Mouse (Mus musculus) c-Kit-positive CD71-positive TER-119-negative erythroid progenitor cells, embryonic 14.5 days (primary cell): ENCODE data around the gene Nckap5.

Experiments
- DNase-seq: peaks from one replicate; pipeline ENCODE4 v3.0.0-alpha.2; 2013; ENCODE audit warnings: low read depth

Nckap5 gene

DNA sequence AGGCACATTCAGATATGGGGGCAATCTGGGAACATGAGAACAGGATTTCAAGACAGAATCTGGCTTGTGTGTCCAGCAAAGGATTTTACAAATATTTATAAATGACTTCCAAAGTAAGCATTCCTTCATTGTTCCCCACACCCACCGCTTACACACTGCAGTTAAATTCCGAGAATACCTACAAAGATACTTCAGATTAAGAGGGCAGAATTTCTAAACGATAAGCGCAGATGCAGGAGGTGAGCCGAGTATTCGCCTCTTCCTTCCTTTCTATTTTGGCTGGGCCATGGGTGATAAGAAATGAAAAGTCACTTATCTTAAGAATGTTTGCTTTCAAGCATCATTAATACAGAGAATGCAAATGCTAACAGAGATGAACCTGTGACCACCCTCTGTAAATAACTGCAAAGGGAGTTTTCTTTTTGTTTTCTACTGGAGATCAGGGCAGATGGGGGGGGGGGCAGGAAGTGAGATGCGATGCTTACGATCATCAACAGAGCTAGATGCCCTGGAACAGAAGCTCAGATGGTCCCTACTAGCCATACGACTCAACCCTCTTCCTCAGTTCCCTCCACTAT is 213.0 kb downstream of the Nckap5 start:
- peak; percentile 58 for DNase-seq

DNA sequence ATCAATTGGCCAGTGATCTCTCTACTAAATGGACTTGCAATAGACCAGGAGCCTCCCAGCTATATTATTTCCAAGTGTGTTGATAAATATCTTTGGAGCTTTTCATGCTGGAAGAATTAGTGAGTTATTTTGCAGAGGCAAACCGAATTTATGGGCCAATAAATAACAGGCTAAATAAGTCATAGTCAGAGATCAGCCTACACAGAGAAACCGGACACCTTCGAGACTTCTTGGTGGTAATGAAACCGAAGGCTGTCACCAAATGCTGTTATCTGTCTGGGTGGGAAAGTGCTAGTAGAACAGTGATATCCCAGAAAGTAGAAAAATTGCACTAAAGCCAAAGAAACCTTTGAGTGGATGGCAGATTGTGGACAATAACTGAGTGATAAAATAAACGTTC is 213.6 kb downstream of the Nckap5 start:
- DNase-seq: no peak

GRCm38 (mm10) chr1:126612916-126613315 is 217.7 kb downstream of the Nckap5 start:
- no peak for DNase-seq

DNA sequence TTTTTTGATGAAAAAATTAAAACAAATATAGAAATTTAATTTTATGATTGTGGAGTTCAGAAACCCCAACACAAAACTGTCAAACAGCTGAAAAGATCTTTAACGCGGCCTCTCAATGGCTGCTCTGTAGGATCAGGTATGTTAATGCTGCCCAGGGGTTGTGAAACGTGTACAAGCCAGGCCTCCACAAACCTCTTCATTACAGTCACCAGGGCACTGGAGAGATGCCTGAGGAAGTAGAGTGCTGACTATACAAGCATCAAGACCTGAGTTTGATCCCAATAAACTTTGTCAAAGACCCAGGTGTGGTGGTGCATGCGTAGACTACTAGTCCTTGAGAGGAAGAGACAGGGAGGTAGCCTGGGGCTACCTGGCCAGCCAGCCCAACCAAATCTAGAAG is 222.0 kb downstream of the Nckap5 start:
- no peak for DNase-seq

GRCm38 (mm10) chr1:126606189-126607080 is 224.2 kb downstream of the Nckap5 start:
- no peak for DNase-seq

DNA sequence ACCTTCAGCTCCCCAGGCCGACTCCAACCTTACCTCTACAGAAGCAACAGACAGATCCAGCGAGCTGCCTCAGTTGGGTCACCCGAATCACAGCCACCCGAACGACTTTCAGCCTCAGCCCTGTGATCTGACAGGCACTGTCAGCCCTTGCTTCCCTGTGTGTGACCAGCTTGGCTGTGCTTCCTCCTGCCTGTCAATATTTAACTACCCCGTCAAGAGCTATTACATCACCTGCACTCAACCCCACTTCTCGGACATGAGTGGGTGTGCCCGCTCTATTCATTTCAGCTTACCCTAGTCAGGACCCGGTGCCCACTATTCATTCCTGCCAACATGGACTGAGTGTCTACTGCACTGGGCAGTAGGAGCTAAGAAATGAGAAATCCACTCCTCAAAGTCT is 226.0 kb downstream of the Nckap5 start:
- no peak for DNase-seq

DNA sequence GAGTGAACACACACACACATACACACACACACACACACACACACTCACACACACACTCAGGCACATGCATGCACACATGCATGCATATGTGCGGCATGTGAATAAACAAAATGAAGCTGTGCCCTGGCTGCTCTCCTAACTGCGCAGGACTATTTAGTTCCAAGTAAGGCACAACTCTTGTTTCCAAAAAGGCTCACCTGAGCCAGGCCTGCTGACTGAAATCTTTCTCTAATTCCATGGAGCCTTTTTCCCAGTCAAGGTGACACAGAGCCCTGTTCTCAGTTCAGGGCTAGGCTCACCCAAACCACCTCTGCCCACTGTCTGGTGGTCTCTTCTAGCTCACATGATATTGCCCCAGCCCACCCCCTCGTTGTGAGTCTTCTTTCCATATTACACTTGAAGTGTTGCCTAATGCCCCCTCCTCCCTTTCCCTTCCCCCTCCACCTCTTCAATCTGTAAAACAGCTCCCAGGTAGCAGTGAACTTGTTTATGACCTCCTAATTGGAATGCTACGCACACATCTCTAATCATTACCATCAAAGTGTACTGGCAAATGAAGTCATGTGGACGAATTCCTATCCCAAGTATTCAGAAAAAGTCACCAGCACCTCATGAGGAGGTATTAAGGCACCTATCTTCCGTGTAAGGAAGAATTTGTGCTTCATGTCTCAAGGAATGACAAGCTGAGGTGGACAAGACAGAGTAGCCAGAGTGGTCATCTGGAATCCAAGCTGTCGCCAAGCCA is 226.7 kb downstream of the Nckap5 start:
- DNase-seq: no peak

GRCm38 (mm10) chr1:126600596-126600995 is 230.0 kb downstream of the Nckap5 start:
- no peak for DNase-seq

GRCm38 (mm10) chr1:126597376-126597775 is 233.2 kb downstream of the Nckap5 start:
- DNase-seq: no peak

- DNase-seq: no peak
Measured at GRCm38 (mm10) chr1:126594796-126595195, 235.8 kb downstream of the Nckap5 start.

DNA sequence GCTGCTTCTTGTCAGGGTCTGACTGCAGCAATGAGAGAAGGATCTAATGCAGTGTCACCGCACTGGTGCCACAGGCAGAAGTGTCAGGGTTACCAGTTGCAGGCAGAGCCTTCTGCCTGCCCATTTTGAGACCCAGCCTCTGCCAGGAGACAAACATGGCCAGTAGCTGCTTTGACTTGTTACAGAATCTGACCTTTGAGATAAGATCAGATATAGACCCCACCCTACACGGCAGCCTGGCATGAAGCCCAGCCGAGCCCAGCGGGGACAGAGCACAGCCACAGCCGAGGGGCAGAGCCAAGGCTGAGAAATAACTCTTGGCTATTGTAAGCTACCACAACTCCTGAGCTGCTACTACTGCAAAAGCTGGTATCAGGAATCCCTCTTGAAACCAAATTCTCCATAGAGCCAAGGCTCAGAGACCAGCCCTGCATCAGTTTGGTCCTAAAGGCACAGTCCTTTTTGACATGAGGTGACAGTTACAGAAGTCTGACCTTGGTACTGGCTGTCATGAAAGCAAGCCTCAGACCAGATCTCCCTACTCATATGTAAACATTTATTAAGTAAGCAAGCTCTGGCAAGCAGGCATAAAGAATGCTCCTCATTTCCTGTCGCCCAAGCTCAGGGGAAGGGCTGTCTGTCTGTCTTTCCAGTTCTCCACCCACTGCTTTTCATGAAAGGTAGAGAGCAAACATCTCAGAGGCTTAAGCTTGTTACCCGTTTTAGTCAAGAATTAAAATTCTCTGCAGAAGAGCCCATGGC is 237.4 kb downstream of the Nckap5 start:
- DNase-seq: no peak

GRCm38 (mm10) chr1:126590911-126591310 is 239.7 kb downstream of the Nckap5 start:
- no peak for DNase-seq

GRCm38 (mm10) chr1:126578163-126578562 is 252.4 kb downstream of the Nckap5 start:
- no peak for DNase-seq

GRCm38 (mm10) chr1:126574295-126574694 is 256.3 kb downstream of the Nckap5 start:
- DNase-seq: no peak

DNA sequence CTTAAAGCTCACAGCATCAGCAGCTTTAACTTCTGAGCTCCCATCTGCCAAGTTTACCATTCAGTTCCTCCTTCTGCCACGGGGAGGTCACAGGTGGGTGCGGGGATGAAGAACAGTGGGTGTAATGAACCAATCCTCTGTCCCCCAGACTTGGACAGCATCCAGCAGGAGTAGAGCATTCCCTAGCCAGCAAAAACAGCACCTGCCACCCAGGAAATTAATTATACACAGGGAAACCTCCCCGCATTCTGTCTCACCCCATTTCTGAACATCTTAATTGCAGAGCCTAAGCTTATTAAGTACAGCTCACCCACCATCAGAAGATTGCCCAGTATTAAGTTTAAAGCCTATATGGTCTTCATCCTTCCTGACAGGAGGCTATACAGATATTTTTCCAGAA is 256.9 kb downstream of the Nckap5 start:
- DNase-seq: no peak

DNA sequence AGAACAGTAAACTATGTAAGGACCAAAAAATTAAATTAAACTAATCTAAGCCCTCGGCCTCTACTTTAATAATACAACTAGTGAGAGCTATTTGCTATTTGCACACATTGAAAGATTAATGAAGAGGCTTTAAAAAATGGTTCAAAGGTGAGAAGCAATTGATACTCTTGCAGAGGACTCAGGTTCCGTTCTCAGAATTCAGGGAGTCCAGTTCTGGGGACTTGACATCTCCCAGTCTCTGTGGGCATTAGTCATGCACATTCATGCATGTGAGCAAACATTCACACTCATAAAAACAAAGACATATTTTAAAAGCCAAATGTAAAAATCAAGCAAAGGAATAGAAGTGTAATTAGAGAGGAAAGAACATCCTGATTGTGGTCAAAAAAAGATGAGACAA is 257.5 kb downstream of the Nckap5 start:
- no peak for DNase-seq

DNA sequence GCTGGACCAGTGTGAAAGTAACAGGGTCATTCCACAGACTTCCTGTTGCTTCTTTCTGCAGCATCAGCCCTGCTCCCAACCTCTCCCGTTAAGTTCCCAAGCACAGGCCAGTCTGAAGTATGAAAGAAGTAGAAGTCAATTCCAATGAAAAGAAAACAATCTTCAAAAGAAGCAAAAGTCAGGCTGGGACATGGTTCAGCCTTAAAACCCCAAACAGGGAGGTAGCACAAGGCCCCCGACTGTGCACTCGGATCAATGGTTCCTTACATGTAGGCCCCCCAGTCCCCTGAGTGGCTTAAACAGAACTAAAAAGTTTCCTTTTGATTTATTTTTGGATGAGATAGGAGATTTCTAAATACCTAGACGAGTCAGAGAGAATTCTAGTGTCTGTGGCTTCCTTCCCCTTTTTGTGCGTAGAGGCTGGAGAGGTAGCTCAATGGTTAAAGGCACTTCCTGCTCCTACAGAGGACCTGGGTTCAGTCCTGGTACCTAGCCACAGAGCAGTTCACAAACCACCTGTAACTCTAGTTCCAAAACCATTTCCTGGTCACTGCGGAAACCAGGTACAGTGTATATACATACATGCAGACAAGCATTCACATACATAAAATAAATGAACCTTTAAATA is 260.9 kb downstream of the Nckap5 start:
- DNase-seq: no peak

GRCm38 (mm10) chr1:126568520-126569197 is 261.9 kb downstream of the Nckap5 start:
- DNase-seq: peak; percentile 22

DNA sequence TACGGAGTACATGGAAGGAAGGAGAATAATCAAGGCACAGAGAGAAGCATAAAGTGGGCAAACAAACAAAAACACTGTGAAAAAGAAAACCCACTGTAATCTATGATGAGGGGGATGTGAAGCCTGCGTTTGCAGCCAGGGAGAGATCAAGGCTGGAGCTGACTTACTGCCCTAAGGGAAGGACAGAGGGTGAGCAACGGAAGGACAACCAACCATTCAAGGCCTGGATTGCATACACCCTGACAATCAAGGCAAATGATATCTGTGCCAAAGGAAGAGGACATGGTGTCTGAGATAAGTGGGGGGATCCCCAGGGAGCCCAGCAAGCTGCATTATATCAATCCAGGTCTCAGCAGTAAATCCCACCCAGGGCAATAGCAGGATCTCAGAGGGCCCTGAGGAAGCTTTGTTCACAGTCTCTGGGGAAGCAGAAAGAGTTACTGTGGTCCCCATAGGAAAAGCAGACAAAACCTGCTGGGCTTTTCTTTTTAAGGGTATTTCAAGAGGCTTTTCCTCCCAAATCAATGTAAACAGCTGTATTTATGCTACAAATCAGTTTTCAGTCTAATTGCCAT is 265.4 kb downstream of the Nckap5 start:
- DNase-seq: no peak

DNA sequence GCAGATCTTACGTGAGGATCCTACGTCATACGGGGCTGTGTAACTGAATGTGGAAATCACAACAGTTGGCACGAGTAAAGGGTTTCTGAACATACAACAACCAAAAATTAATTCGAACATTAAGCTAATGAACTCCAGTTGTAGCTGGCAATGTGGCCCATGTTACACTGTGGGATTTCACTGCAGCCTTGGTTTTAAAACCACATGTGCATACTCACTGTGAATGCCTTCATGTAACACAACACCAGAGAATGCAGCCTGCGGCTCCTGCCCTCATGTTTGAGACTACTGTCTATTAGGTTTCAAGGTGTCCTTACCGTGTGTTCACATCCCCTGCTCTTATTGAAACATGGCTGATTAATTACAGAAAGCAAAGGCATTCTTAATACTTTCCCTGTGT is 269.7 kb downstream of the Nckap5 start:
- DNase-seq: no peak

DNA sequence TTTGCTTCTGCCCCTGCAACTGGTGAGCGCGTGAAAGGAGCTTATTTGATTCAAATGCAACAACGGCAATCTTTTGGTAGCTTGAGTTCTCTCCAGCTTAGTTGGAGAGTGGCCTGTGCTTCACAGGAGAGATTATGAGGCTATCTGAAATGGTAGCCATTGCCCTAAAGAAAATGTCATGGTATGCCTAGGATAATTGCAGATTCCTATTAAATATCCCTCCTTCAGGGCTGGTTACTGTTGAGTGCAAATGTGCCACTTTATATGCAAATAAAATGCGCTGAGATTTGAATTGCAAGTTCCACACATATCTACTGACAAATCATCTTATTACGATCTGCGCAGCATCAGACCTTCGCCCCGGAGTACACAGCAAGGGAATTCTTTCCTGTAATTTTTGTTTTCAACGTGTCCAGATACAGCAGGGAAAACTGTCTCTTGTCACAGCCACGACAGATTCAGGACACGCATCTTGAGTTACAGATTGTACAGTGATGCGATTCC is 272.8 kb downstream of the Nckap5 start:
- DNase-seq: no peak
